Mouse (Mus musculus): ENCODE data around the gene Trip6.

Trip6 gene

DNA sequence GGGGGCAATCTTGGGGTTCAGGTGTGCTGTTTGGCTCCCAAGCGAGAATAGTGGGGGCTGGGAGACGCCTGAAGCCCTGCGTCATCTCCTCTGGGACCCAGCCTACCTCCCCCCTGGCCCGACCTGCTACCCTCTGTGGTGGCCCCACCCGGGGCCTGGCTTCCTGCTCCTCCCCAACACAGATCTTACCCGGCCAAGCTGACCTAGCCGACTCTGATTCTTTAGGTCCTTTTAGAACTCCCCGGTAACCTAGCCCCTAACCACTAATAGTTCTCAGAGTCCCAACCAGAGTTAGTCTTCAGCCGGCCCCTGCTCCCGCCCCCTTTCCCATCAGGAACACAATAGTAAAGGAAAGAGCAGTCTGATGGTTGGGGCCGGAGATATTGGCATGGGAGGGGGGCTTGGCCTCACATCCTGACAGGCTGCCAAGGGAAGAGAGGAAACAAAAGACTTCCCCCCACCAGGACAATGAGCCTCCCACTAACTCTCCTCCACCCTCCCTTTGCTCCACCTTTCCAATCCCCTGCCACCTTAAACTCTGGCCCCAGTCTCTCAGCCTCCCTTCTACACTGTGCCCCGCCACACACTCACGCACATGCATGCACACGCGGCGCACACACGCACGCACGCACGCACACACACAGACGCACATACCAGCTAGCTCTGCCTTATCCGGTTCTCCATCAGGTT is 25.2 kb upstream of the Trip6 start:
- in situ Hi-C loops (cut with MboI, MseI), result no loop called here

DNA sequence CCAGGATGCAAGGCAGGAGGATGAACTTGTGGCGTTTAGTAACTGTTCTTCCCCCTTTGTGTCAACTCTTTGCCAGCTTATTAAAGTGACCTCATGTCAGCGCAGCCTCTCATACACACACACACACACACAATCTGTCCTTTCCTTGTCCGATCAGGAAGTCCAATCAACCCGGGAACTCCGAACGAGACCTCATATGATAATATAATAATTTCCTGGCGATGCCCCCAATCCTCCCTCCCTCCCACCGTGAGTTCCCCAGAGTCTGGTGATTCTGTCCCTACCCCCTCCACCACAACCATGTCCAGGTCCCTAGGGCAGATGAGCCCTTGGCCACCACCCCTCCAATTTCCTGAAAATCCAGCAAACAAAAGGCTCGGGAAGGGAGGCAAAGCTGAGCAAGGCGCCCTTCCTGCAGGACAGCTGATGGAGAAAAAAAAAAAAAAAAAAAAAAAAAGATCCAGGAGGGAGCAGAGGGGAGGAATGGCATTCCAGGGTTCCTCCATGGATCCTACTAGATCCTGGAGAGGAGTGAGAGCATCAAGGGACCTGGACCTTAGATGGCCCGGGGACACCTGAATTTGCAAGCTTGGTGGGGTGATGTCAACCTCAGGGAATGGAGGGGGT is 24.6 kb upstream of the Trip6 start:
- in situ Hi-C loops (cut with MboI, MseI), result no loop called here

DNA sequence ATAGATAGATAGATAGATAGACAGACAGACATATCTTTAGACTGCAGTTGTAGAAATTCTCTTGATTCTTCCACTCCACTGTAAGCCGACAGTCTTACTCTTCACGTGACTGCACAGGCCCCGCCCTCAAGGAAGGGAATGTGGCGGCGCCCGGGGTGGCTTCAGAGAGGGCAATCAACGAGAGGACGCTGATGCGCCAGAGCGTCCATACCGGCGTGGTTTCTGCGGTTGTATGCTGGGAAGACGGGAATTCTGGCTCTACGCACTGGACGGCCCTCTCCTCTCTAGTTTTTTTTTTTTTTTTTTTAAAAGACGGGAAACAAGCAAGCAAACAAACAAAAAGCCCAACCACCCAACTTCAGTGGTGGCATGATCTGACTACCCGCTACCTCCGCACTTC is 24.1 kb upstream of the Trip6 start:
- in situ Hi-C loops (cut with MboI, MseI), result no loop called here

DNA sequence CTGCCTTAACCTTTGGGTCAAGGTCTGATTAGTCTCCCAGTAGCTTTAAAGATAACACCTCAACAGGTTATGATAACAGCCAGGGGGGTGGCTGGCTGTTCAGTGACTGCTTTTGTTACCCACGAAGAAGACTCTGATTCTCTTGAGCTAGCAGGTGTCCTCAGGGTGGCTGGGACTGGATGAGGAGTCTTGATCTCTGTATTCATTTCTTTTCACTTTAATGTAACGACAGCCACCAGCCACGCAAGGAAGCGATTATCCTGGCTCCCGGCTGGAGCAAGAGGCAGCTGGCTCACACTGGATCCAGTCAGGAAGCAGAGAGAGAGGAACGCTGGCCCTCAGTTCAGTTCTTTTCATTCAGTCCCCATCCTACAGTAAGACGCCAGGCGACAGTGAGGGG is 23.0 kb upstream of the Trip6 start:
- in situ Hi-C loops (cut with MboI, MseI), result no loop called here

- in situ Hi-C loops (cut with MboI, MseI), result no loop called here
Observed at GRCm38 (mm10) chr5:137335066-137335465, 20.9 kb upstream of the Trip6 start.

GRCm38 (mm10) chr5:137334317-137334716 is 20.1 kb upstream of the Trip6 start:
- in situ Hi-C loops (cut with MboI, MseI), result no loop called here

- in situ Hi-C loops (cut with MboI, MseI), result no loop called here
Observed at GRCm38 (mm10) chr5:137333512-137334174, 19.4 kb upstream of the Trip6 start, which contains the start of gene Slc12a9. Gene Slc12a9 (minus strand): TSS chr5:137333597.

GRCm38 (mm10) chr5:137332857-137333511 is 18.8 kb upstream of the Trip6 start:
- in situ Hi-C loops (cut with MboI, MseI), result no loop called here

- in situ Hi-C loops (cut with MboI, MseI), result no loop called here
Observed at GRCm38 (mm10) chr5:137330910-137331309, 16.7 kb upstream of the Trip6 start.

DNA sequence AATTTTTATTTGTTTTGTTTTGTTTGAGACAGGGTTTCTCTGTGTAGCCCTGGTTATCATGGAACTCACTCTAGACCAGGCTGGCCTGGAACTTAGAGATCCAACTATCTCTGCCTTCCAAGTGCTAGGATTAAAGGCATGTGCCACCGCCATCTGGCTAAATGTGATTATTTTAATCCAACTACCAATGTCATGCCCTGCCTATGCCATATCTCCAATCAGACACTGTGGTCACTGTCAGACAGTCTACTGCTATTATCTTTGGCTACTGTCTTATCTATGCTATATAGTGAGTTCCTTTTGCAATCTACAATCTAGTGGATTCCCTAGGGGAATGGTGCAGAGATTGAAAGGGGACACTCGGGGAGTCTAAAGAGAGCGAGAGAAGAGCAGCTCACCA is 6.8 kb upstream of the Trip6 start:
- in situ Hi-C loops (cut with MboI, MseI), result loop anchor here (25.0 kb wide), 1 partner anchor 759 kb away; the partner anchor contains the start of gene Cux1

- in situ Hi-C loops (cut with MboI, MseI), result loop anchor here (25.0 kb wide), 1 partner anchor 756 kb away; the partner anchor contains the start of gene Cux1
Observed at GRCm38 (mm10) chr5:137318570-137318969, 4.4 kb upstream of the Trip6 start.

DNA sequence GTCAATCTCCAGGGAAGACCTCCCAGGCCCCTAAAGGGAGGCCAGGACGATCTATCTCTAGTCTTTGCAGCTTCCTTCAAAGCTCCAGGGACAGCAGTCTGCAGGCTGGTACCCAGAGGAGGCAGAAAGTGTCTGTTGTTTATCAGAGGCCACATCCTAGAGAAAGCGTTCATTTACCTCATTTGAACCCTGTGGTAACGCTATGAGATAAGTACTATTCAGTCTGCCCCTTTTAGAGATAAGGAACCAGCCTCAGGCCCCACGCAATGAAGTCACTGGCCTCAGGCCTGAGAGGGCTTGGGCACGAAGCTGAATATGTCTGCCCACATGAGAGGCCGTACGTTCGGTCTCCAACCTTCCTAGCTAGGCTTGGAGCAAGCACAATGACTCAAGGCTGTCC is 3.2 kb upstream of the Trip6 start:
- in situ Hi-C loops (cut with MboI, MseI), result loop anchor here (25.0 kb wide), 1 partner anchor 755 kb away; the partner anchor contains the start of gene Cux1

DNA sequence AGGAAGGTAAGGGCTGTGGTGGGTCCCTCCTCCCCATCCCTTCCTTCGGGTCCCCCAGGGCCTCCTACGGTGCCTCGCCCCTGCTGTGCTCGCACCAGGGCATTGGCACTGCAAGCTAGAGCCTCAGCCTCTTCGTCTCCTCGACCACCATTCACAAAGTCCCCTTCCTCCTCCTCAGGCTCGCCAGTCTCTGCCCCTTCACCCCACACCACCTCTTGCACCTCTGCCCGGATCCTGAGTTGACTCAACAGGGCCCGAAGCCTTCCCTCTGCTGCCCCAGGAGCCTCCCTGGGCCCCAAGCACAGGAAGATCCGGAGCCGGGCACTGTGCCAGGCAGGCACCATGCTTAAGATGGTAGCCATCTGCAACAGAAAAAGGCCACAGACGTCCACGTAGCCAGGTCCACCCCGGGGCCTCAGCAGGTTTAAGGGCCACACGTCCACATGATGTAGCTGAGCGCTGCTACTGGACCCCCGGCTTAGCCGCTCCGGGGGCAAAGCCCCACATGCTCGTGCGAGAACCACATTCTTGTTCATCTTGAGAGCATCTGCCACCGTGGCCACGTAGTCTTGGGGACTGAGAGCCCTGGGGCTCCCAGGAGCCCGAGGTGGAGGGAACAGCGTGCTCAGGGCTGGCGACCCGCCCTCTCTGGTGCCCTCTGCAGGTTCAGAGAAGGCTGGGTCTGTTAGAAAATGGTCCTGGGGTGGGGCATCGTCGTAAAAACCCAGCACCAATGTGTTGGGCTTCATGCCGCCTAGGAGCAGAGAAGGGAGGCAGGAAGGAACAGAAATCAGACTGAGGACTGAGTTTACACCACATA is 1.1 kb upstream of the Trip6 start:
- in situ Hi-C loops (cut with MboI, MseI), result loop anchor here (25.0 kb wide), 1 partner anchor 753 kb away; the partner anchor contains the start of gene Cux1

GRCm38 (mm10) chr5:137313466-137314192 is 575 bp downstream of the Trip6 start:
- in situ Hi-C loops (cut with MboI, MseI), result loop anchor here (25.0 kb wide), 1 partner anchor 751 kb away; the partner anchor contains the start of gene Cux1

DNA sequence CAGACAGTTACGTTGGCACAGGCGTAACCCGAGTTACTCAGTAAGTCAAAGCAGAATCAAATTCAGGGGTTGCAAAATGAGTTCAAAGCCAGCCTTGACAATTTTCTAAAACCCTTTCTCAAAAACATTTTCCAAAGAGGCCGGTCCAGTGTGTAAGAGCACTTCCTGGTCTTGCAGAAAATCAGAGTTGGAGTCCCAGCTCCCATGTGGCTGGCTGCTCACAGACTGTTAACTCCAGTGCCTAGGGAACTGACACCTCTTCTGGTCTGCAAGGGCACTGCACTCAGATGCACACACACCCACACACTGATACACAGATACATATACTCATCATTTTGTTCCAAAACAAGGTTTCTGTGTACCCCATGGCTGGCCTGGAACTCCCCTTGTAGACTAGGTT is 5.8 kb downstream of the Trip6 start:
- in situ Hi-C loops (cut with MboI, MseI), result loop anchor here (25.0 kb wide), 1 partner anchor 746 kb away; the partner anchor contains the start of gene Cux1

DNA sequence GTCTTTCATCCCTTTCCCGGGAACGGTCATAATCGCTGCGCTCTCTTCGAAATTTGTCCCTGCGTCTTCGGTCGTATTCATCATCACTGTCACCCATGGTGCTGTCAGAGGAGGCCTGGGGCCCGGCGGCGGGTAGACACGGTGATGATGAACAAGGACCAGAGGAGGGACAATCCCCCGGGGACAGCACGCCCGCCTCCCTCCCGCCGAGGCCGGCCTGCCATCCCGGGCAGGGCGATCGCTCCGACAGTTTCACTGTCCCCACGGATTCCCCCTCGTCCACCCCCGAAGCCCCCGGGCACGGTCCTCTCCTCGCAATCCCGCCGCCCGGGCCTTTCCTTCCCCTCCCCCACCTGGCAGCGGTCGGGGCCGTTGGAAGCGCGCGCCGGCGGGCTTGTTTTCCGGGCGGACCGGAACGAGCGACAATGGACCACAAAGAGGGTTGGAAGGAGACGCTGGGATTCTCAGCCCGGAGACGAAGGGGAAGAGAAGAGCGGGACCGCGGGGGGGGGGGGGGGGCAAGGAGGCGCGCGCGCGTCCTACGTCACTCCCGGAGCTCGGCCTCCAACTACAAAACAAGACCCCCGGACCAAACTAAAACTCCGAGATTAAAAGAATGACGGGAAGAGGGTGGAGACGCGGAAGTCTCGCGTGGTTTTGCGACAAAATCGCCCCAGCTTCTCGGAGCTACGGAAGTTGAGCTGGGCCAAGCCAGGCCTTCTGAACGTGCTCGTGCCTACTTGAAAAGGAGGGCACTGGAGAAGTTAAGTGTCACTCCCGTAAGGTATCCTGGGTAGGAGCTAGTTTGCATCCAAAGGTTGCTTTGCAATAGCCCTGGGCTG is 6.9 kb downstream of the Trip6 start, which contains the start of gene Srrt:
Gene Srrt (minus strand): TSS at position 604 of the 842 bp plus-strand sequence.
- in situ Hi-C loops (cut with MboI, MseI), result loop anchor here (25.0 kb wide), 1 partner anchor 745 kb away; the partner anchor contains the start of gene Cux1

DNA sequence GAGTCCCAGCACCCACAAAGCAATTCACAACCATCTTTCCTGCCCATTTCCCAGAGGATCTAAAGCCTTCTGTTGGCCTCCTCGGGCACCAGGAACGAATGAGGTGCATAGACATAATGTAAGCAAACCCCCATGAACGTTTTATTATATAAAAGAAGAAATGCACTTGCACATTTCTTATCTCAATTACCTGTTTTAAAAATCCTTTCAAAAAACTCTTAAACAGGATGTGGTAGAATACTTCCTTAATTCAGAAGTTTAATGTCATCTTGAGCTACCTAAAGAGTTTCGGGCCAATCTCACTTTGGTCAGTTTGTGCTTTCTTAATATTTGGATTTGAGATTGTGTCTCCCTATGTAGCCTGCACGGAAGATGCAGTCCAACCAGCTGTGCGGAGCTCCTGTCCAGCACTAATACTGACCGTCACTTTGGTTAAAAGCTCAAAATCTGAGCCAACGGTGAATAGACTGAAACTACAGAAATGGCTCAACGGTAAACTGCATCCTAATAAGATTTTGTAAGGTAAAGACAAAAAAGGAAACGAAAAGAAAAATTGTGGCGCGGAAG is 7.7 kb downstream of the Trip6 start:
- in situ Hi-C loops (cut with MboI, MseI), result loop anchor here (25.0 kb wide), 1 partner anchor 744 kb away; the partner anchor contains the start of gene Cux1

DNA sequence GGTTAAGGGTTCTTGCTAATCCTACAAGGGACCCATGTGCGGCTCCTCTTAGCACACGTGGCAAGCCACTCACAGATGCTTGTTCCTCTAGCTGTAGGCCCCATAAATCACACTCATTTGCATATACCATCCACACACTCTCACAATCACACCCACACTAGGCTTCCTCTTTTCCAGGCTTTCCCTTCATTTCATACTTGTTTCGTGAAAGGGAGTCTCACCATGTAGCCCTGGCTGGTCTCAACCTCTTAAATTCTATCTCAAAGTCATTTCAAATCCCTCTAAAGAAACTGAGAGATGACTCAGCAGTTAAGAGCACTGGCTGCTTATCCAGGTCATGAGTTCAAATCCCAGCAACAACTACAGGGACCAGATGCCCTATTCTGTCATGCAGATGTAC is 8.4 kb downstream of the Trip6 start:
- in situ Hi-C loops (cut with MboI, MseI), result loop anchor here (25.0 kb wide), 1 partner anchor 744 kb away; the partner anchor contains the start of gene Cux1

DNA sequence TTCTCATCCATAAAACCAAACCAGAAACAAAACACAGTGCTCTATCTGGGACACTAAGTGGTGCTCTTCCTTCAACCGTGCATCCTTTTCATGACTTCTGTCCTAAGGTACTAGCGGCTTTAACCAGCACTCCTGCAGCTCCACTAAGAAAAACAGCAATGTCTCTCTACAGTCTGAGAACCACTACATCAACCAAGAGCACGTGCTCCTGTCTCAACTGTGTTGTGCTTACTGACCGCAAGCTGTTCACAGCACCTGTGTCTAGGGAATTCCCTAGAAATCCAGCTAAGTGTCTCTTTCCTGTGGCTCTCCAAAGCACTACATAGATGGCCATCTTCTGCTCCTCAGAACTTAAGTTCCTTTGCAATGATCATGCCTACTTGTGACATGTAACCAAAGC is 9.4 kb downstream of the Trip6 start:
- in situ Hi-C loops (cut with MboI, MseI), result loop anchor here (25.0 kb wide), 1 partner anchor 743 kb away; the partner anchor contains the start of gene Cux1

Measured in T-helper 2 cell (primary cell).